Mouse (Mus musculus) c-Kit-negative CD71-positive TER-119-positive erythroid progenitor cells, embryonic 14.5 days (primary cell): ENCODE measurements around the gene Rpp40.
A peak's percentile ranks its signal among the peaks of the same experiment; 100 is the strongest.

Source experiments
- DNase-seq: peaks from one replicate; pipeline ENCODE4 v3.0.0-alpha.2; 2013; ENCODE audit warnings: low read depth, low spot score

Gene Rpp40

DNA sequence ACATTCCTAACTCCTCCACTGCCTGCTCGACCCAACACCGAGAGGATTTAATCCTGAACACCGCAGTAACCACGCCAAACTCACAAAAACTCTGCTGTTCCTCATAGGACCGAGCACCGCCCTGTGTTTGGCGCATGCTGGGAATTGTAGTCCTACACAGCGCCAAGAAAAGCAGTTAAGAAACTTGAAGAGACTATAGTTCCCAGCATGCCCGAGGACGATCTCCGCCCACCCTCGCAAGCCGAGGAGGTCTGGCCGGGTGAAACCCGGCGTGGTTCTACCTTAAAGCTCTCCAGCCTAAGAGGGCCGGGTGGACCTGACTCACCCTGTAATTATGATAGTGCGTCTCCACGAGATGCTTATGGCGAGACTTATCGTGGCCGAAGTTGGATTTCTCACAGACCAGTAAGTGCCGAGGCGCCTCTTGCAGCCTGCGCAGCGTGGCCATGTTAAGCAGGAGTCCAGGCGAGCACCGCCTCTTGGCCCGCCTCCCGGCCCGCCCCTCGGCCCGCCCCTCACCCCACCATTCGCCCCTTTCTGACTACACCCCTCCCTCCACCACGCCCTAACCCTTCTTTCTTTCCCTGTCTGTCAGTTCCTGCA, at the start of gene Rpp40:
Gene Rpp40, minus strand, starts transcription at position 481 of the 603 bp plus-strand sequence.
- DNase-seq: peak; percentile 69

DNA sequence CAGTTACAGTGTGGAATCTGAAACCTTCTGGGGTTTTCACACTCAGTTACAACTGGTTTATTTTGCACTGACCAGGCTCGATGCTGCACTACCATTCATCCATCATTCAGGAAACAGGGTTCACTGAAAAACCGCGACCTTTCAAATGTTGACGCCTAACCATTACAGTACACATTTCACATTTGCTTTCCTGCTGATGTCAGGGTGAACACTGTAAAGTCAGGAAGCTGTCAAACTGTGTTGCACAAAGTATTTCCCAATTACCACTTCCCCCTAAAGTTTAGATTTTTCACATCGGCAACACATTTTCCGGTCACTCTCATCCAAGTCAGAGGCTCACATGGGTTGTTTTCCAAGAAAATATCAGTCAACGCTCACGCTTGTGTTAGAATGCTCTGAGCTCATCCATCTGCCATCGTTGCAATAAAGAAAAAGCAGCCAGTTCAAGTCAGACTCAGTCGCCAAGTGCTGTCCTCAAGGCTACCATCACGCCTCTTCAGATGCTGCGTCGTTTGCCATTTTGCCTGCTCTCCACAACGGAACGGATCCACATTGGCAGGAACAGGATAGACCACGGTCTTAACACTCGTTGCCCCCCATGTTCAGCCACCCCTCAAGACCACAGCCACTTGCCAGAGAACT, 43.8 kb upstream of the Rpp40 start:
- no peak for DNase-seq

DNA sequence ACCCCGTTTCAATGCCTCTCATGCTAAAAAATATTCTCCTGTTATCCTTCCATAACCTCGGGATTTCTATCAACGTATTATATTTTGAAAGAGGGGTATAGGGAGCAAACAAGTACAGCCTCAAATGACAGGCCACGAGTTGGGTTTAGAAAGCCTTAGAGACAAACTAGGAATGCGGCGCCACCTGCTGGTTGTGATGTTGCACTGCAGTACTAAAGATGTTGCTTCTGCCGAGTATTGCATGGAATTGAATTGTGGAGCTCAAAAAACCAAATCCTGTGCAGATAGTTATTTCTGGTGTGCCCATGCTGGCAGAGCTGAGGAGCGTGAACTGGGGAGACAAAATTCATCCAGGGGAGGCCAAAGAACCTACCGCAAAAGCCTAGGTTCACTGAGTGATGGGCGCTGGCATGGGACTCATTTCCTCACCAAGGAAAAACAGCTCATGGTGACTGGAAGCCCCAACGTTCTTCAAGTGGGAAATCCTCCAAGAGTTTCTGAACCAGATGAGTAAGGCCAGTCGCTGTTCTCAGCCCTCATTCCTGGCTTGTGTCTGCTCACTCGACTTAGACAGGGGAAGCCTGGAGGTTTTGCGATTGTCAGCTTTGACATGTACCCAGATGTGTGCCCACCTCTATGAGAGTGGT, 41.3 kb upstream of the Rpp40 start:
- peak; percentile 59 for DNase-seq

DNA sequence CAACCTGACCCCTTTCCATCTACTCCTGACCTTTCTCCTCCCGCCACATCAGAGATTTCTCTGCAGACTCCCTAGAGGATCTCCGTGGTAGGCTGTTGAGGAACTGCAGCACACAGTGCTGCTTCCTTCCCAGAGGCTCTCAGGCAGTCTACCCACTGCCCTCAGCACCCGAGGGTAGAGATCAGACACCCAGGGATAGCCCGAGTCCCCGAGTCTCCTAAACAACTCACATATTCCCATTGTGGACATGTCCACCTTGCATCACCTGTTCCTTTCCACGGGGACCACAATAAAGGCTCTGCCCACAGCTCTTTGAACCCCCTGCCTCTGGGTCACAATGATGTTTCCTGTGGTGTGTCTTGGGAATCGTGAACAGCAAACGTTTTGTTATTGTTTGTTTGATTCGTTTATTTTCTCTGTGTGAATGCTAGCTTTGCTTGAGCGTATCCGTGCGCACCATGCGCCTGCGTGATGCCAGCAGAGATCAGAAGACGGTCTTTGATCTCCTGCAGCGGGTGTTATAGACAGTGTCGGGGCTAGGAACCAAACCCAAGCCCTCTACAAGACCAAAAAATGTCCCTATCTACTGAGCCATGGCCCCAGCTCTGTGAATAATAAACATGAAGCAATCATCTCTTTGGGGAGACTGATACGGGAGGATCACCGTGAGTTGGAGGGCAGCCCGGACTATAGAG, 40.6 kb upstream of the Rpp40 start:
- DNase-seq: no peak

DNA sequence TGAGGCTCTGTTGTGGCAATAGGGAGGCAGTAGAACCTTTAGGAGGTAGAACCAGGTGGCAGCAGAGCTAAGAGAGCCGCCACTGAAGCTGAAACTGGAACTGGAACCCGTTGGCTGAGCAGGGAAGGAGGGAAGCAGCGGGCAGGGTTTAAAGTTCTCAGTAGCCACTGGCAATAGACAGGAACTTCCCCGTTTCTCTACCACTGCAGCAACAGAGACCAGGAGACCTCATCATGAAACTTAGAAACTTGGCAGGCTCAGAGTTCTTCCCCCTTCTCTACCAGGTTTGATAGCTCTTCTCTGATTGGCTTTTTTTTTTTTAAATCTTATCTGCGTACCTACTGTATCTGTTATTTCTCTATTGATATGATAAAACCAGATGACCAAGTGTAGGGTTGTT, 34.8 kb upstream of the Rpp40 start:
- DNase-seq: no peak

DNA sequence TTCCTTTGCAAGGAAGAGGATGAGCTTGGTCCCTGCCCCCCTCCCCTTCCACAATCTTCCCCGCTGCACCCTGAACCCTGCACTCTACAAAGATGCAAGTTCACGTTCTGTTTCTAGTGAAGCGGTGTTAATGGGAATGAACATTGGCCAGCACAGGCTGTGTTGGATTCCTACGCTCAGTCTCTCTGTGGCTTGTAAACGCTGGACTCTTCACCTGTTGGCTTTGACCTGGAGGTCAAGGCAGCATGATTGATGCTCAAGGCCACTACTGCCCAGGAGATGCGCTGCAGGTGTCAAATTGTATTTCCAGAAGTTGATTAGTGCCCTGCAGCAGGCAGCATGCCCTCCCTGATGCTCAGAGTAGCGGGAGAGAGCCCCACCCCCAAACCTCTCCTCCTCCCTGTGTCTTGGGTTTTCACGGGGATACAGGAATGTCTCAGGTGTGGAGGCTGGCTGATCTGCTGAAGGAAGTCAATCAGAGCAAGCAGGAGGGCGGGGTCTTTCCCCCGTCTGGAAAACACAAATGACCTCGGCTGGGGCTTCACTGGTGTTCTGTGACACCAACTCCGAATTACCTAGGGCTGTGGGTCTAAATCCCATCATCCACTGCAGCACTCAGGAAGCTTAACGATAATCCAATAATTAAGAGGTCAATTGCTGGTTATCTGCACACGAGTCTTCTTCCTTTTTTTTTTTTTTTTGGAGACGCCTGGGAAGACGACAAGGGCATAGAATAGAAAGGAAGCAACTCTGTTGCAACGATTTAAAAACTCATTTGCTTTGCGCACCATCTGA, 33.9 kb upstream of the Rpp40 start:
- DNase-seq: no peak

DNA sequence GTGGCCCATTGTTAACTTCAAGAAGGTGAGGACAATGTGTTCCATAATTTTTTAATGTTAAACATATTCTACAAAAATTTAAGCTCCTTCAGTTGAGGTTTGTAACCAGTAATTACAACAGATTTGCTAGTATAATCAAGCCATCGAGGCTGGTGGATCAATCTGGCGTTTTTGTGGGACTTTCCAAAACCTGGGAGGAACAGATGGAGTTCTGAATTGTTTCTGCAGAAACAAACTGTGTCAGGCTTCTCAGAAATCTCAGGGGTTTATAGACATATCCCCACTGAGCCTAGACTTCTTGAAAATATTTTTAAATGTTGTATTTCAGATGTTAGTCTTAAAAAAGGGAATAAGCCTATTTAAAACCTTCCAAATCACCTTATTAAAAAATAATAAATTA, 31.8 kb upstream of the Rpp40 start:
- DNase-seq: no peak

DNA sequence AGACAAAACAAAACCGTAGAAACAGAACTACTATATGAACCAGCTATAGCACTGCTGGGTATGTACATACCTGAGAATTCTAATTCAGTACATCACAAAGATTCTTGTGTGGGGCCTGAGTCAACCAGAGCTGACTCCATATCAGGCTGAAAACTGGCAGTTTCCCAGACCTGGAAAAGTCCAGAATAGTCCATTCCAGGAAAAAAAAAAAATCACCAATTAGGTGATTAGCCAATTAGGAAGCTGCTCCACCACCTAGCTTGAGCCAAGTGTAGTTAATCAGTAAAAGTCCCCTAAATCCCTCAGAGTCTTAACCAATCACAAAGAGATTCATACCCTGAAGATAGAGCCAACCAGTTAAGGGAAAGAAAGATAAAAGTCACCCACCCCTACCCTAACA, 5.3 kb upstream of the Rpp40 start:
- DNase-seq: no peak

DNA sequence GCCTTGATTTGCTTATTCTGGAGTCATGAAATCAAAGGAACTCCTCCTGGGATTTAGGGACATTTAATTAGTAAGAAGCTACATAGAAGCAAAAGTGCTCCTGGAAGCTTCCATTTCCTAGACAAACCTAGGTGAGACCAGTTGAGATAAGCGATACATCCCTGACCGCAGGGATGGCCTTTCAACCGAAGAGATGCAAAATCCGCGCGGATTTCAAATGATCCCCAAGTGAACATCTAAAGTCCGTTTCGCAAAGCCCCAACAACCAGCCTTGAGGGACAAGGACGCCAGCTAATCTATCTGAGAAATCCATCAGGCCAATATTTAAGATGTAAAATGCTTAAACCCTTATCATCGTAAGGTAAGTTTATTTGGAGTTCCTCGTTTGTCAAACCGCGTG, 781 bp downstream of the Rpp40 start:
- peak; percentile 8 for DNase-seq

DNA sequence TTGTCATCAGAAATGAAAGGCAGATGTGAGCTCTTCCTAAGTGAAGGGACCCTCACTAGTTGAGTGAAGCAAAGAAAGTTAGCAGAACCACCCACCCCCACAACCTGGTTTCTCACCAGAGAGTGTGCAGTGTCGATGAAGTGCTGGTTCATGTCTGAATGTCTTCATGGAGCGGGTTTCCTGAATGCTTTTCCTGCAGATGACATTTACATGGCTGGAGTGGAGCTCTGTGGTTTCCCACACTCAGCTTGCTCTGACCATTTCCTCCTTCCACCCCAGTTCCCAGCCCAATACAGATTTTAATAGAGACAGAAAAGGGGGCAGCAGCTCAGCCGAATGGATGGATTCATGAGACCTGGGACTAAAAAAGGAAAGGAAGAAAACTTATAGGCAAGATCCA, 13.3 kb downstream of the Rpp40 start:
- no peak for DNase-seq

DNA sequence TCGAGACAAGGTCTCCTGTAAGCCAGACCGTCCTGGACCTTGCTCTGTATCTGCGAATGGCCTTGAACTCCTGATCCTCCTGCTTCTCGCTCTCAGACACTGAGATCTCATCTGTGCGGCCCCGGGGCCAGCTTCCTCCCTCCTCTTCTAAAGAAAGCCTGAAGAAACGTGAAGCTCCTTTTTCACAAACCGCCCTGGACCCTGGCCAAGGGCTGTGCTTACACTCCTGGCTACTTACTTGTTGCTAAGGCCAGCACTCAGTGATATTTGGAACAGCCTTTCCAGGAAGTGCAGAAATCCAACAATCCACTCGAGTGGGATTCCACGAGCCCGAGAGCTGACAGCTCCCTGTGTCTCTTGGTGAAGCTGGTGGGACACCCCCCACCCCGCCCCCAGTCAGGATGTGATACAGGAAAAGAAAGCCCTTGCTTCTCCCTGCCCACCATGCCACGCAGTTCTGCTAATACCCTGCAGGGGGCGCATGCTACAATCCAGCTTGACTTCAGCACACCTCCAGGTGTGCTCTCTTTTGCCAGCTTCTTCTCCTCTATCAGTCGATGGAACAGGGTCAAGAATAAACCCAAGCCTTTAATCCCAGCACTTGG, 19.9 kb downstream of the Rpp40 start:
- DNase-seq: peak; percentile 17

DNA sequence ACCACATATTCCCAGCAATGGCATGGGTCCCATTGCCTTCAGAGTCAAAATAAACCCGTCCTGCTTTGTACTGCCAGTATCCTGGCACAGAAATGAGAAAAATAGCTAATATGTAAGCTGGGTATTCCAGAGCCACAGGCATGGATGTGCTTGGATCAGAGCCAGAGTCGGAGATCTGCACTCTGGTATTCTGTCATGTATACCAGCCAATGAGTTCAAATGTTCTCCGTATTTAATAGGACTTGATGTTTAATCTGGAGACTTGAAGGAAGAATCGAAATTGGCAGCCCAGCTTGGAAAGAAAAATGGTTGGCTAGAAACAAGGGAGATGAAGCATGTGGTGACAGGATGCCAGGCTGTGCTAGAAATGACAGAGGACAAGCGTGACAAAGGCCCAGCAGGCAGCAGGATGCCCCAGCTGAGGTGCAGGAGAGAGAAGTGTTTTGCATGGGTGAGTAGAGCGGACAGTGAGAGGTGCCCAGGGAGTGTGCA, 25.6 kb downstream of the Rpp40 start:
- no peak for DNase-seq

DNA sequence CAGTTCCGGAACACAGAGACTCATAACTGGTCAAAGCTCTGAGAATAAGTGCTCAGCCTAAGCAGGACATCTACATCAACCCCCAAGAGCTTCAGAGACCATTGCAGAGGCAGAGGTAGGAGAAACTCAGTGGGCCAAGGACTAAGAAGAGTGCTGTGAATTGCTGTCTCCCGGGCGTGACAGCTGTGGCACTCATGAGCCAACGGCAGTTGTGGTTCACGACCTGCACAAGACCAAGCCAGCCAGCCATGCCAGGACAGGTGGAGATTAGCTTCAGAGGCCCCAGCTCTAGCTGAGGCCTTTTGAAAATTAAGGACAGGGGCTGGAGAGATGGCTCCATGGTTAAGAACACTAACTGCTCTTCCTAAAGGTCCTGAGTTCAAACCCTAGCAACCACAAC, 26.6 kb downstream of the Rpp40 start:
- no peak for DNase-seq

DNA sequence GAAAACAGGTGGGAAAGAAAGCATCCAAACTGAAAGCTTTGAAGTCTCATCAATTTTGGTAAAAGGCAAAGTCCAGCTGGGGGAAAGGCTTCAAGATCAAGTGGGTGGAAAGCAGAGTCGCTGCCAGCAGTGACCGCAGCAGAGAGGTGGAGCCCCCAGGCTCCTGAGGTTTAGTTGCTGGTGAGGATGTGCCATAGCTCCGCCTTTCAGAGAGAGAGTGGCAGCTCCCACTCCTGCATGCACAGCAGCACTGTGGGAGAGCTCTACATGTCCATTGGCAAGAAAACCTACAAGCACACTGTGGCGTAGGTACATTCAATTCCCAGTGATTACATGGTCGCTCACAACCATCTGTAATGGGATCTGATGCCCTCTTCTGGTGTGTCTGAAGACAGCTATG, 27.1 kb downstream of the Rpp40 start:
- no peak for DNase-seq

DNA sequence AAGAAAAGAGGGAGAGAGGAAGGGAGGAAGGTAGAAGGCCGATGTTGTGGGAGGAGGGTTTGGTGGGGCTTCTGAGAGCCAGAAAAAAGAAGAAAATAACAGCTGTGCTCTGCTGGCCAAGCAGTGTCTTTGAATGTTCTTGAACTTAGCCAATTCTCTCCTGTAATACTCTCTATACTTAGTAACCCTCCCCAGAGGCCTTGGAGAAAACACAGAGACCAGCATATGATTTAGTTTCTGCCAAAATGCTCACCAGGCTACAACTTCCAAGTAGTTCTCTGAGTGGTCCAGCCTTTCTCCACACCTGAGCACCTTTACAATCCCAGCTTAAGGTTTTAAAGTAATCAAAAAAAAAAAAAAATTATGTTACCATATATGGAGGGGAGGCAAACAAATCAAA, 27.9 kb downstream of the Rpp40 start:
- no peak for DNase-seq

DNA sequence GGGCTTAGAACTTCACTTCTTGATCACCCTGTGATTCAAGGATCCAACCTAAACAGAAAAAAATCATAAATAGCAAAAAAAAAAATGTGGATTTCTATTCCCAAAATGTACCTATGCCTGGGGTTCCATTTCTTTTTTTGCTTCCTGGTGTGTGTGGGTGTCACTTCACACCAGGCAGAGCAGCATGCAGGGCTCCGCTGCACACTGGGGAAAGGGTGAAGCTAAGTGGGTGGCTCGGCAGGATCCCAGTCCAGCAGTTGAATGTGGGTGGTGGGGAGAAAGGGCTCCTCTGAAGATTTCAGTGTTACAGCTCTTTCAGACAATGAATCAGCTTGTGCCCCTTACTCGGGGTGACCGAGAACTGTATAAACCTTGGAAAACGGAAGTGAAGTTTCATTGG, 30.8 kb downstream of the Rpp40 start:
- no peak for DNase-seq

DNA sequence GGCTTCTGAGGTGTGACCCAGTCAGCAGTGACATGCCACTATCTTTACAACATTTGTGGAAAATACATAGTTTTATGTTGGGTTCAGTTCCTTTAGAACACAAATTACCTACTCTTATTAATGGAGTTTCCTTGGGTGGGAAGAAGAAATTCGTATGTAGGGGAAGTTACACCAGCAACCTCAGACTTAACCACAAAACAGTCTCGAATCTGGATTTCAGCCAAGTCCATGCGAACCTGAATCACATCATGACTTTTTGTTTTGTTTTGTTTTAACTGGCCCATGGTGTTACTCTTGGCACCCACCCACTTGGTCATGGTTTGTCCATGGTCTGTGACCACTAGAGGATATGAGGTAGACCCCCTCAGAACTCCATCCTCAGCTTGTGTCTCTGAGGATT, 35.1 kb downstream of the Rpp40 start:
- DNase-seq: no peak

DNA sequence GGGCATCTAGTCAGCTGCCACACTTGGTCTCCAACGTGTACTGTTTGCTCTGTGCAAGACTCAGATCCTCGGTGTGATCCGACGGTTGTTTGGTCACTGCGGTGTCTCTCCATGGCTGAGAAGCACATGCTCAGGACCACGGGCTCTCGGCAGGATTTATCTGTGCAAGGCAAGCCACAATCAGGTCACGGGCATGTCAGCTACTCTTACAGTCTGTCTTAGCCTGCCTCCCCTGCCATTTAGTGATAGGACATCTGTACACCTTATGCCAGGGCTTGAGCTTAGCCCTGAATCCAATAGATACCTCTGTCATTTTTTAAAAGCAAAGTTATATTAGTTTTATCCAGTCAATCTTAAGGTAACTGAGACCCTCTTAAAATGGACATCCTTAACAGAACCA, 35.5 kb downstream of the Rpp40 start:
- no peak for DNase-seq

DNA sequence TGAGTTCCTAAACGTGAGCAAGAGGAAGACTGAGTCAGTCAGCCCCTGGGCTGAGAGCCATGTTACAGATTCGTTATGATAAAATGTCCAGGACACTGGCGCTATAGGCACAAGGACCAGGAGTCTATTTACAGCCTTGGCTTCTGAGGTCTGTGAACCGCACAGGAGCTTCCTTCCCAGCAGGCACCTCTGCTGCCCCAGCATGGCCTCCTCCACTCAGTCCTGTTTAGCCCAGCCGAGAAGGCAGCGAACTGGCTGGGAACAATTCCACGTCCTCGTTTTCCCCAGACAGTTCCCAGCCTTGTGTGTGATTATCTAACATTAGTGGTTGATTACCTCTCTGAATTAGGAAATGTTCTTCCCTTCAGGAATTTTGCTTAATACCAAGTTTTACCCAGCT, 45.2 kb downstream of the Rpp40 start:
- DNase-seq: no peak

DNA sequence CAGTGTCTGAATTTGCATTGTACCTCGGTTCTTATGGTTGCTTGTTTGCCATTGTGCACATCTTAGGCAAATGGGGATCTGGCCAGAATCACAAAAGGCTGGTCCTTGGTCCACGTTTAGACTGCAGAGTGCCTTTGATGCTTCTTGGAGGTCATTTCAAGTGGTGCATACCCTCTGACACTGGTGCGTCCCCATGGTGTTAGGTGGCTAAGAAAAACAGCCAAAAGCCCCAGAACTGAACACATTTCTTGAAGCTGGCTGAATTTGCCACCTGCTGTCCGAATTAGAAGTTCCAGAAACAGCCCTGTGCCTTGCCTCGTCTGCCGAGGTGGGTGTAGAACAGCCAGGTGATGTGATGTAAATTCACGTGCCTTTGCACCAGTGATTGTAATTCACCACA, 48.7 kb downstream of the Rpp40 start:
- no peak for DNase-seq

DNA sequence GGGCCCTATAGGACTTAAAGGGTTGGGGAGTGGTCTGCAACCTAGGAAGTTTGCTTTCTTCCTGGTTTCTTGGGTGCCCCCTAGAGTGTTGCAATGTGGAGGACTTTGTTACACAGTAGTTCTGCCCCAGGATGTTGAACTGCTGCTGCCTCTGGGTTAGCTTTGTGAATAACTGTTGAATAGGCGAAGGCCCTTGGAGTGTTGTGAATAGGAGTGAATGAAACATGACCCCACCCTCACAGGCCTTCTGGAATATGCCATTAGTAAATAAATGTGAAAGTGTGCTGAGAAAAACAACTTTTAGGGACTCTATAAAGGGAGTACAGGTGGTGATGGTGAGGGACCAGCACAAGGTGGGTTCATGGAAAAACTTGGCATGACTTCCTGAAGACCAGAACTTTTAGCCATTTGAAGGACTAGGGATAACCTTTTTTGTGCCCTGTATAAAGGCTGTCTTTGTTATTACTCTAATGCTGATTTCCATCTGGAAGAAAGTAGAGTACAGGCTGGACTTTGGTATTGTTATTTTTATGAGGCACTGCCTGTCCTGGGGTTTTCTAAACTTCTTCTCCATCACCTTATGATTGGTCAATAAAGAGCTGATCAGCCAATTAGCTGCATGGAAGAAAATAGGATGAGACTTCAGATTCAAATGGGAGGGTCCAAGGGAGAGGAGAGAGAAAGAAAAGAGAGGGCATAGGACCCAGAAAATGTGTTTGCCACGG, 53.1 kb downstream of the Rpp40 start:
- DNase-seq: no peak
